Mouse (Mus musculus): ENCODE data around the gene Tbc1d30.
"Not testable (repeated sequence)": the region's sequence is repeated elsewhere in the genome, so short reads cannot be mapped to it uniquely, and the experiment has no call there.

Tbc1d30 gene

DNA sequence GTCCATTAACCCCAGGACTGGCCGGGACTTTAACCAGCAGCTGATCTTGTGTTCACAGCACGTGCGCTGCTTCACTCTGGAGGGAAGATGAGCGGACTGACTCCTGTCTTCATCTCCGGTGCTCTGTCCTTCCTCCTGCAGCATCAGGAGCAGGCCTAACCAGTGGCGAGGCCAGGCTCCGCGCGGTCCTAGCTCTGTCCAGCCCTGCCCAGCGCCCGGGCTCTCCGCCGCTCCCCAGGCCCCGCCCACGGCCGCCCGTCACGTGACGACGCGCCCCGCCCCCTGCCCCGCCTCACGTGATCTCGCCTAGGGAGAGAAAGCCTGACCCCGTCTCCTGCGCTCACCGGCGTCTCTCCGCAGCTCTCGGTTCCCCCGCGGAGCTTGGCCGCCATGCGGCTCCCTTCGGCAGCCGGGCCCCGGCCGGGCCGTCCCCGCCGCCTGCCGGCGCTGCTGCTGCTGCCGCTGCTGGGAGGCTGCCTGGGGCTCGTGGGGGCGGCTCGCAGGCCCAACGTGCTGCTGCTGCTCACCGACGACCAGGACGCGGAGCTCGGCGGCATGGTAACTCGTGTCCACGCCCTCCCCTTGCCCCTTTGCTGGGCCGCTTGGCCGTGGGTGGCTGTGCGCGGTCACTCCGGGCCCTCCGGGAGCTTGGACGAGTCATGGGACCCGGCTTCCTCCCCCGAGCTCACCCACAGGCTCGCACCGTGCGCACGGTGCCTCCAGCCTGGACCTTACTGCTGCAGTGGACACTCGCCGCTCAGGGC, 13.9 kb upstream of the Tbc1d30 start, which contains the start of gene Gns:
Gene Gns (plus strand): TSS at position 290 of the 764 bp plus-strand sequence.
- peak; percentile 91 to 92 for DNase-seq

DNA sequence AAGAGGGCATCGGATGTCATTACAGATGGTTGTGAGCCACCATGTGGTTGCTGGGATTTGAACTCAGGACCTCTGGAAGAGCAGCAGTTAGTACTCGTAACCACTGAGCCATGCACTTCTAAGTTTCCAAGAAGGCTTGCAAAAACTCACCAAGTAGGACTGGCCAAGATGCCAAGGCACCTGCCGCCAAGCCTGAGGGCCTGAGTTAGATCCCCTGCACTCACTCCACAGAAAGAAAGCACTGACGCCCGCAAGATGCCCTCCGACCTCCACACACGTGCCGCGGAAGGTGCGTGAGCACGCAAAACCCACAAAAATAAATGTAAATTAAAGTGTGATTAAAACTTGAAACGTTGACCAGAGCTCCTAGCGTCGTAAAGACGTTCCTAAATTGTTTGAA, 13.2 kb upstream of the Tbc1d30 start:
- DNase-seq, result no peak

DNA sequence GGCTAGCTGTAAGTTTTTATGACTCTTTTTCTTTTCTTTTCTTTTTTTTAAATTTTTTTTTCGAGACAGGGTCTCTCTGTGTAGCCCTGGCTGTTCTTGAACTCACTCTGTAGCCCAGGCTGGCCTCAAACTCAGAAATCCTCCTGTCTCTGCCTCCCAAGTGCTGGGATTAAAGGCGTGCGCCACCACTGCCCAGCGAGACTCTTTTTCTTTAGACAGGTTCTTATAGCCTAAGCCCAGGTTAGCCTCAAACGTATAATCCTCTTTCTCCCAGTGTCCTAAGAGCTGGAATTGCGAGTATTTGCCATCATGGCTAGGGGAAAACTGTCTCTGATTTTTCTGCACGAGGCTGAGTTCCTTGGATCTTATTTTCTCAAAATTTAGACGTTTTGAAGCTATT, 12.1 kb upstream of the Tbc1d30 start:
- DNase-seq, result no peak

DNA sequence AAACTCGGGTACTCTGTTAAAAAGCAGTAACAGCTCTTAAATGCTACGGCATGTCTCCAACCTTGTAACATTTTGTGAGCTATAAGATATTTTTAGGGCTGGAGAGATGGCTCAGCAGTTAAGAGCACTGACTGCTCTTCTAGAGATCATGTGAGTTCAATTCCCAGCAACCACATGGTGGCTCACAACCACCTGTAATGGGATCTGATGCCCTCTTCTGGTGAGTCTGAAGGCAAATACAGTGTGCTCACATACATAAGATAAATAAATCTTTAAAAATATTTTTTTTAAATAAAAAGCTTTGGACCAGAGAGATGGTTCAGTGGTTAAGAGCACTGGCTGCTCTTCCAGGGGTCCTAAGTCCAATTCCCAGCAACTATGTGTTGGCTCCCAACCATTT, 9.3 kb upstream of the Tbc1d30 start:
- no peak for DNase-seq

DNA sequence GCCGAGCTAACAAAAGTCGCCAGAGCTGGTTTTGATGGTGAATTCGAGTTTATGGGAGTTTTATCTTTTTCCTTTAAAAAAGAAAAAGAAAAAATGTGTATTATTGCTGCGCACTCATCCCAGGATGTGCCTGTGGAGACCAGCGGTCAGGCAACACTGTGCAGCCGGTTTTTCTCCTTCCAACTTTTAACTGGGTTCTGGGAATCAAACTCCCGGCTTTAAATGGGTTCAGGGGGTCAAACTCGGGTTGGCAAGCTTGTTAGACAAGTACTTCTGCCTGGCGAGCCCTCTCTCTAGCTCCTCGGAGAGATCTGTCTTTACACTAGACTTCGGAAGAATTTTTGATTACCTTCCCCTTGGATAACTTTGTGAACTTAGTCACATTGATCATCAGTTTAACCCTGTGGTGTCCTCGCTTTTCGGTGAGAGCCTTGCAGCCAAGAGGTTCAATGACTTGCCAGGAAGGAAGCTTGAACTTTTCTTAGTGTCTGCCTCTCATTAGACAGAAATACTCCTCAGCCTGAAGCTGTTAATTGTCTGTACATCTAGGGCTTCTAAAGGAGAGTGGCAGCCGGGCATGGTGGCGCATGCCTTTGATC, 713 bp upstream of the Tbc1d30 start:
- no peak for DNase-seq

DNA sequence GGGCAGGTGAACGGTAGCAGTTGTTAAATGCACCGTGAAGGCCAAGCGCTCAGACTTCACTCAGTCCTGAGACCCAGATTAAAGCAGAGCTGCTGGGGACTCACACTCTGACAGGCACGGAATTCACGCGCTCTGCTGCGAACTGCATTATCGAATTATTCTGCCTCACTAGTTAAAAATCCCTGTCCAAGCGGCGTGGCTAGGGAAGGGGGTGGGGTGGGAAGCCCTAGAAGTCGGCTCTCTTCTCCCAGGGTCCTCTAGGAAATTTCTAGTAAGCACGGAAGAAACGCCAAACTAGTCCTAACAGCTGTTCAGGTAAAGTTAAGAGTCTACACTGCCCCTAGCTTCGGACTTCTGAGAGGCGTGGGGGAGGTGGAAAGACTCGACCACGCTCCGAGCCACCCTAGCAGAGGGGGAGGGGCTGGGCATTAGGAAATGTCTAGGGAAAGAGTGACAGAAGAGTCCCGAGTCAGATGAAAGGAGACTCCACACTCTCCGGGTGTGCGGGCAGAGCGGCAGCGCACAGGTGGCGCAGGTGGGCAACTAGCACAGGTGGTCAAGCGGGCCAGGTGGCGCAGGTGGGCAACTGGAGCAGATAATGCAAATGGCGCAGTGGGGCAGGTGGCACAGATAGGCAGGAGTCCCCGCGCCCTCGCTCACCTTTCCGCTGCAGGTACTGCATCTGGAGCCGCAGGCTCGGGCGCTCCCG, 567 bp downstream of the Tbc1d30 start:
- peak in 1 of 2 experiments; percentile 46 for DNase-seq

- no peak for DNase-seq
These were observed 1.8 kb downstream of the Tbc1d30 start for GRCm38 (mm10) chr10:121349244-121349643.

DNA sequence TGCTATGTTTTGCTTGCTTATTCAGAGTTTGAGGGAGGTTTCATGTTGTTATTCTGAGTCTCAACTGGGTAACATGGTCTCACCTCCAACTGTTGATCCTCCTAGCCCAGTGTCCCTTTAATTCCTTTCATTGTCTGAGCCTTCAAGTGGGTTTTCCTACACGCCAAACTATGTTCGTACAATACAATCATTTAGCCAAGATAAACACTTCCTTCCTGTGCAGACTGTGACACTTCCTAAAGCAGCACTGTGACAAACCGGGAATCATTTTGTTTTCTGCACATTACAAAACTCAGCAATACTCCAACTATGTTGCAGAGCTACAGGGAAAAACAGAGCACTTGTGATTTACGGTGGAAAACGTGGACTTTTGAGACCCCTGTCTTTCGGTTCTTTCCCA, 7.2 kb downstream of the Tbc1d30 start:
- DNase-seq, result no peak

DNA sequence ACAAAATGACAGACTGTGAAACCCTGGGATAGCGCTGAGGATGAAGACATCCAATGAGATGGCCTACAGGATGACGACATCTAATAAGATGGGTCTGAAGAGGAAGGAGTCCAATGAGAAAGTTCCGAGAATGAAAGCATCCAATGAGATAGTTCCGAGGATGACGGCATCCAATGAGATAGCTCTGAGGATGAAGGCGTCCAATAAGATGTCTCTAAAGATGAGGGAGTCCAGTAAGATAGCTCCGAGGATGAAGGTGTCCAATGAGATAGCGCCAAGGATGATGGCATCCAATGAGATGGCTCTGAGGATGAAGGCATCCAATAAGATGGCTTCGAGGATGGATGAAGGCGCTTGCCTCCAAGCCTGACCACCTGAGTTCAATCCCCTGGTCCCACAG, 8.8 kb downstream of the Tbc1d30 start:
- DNase-seq, result no peak

GRCm38 (mm10) chr10:121340754-121341593, 10.1 kb downstream of the Tbc1d30 start:
- DNase-seq, result no peak

DNA sequence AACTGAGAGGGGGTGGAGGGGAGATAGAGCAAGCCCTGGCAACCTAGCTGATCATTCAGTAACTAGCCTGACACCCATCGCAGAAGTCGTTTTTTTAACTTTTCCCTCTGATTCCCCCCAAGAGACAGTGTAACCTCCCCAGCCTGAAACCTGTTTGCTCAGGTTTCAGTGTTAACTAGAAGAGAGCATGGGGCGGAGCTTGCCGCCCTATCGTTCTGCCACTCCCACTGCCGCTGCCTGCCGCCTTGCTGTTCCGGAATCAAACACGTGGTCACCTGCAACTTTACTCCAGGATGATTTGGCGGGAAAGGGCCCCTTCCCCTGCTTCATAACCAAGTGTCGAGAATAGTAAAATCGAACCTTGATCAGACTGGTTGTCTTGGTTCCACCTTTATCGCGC, 14.5 kb downstream of the Tbc1d30 start:
- not testable (repeated sequence) for DNase-seq

DNA sequence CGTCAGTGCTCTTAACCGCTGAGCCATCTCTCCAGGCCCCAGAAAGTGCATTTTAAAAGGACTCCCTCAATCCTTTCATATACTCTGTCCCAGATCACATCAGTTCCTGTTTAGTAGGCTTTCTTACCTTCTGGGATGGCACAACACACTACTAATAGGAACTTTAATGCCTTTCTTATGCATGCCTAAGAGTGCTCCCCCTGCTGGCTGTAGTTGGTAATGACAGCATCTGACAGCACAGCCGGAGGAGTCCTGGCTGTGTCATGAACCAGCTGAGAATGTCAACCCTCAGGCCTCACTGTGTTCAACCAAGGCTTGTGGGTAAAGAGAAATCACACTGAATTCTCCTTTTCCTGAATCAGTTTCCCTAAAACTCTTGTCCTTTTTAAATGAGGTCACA, 16.5 kb downstream of the Tbc1d30 start:
- DNase-seq, result peak; percentile 40 to 76

DNA sequence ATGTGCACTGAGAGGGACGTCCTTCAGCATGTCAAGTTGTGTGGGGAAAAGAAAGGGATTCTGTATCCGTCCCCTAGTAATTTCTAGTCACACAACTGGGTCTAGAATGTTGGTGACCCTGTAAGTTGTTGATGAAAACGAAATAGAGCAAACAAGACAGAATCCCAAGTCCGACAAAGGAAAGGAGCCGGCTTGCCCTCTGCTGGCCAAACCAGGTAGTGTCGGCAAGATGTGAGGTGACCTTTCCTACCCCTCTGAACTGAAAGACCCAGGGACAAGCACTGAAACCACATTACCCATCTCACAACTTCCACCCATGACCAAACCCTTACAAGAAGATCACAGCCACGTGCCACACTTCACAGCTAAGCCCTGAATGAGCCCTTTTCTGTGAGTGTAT, 20.1 kb downstream of the Tbc1d30 start:
- peak; percentile 63 to 84 for DNase-seq

GRCm38 (mm10) chr10:121329586-121329985, 21.5 kb downstream of the Tbc1d30 start:
- DNase-seq, result no peak

- DNase-seq, result no peak
These were observed 24.9 kb downstream of the Tbc1d30 start for GRCm38 (mm10) chr10:121326167-121326566.

DNA sequence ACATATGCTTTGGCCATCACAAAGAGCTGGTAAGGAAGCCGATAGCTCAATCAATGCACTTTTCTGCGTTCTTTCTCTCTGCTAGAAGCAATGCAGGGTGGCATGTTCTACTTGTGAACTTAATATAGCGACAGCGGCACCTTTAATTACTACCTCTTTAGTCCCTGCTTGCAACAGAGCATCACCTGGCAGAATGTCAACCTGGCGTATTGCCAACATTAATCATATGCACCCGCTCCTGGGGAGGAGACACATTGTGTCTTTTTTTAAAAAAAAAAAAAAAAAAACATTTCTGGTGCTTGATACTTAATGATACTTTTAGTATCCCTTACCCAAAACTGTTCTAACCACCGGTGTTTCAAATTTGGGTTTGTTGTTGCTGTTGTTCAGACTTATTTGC, 27.6 kb downstream of the Tbc1d30 start:
- no peak for DNase-seq

DNA sequence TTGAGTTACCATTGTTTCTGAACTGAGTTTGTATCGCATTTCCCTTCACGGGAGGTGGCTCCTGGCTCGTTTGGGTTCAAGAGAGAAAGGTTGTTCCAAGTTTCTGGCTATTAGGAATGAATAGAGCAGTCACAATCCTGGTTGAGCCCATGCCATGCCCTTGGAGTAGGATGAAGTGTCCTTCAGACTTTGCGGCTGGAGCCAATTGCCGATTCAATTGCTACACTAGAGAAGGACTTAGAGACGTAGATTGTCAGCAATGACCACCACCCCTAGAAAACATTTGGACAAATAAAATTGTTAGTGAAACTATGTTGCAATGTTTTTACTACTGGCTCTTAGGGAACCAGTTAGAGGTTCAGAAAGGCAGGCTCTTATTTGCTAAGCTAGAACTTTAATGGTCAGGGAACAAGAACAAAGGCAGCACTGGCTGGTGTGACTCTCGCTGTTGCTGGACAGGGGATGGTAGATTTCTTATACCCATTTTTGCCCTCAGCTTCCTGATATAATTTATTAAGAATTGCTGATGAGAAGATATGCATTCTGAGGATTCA, 32.6 kb downstream of the Tbc1d30 start:
- DNase-seq, result peak; percentile 43 to 70

DNA sequence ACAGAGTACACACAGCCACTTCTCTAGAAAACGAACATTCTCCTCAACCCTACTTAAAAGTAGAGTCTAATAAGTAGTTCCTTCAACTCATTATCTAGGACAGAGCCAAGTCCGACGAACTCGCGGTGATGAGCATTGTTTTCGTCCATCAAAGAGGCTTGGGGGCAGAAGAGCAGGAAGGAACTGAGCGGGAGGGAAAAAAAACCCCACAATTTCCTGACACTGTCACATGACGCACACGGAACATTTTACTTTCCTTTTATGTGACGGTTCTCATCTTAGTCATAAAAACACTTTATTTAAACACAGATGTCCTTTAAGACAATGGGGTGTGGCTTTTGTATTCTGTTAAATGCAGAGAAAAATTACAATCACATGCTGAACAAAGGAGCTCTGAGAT, 34.7 kb downstream of the Tbc1d30 start:
- no peak for DNase-seq

GRCm38 (mm10) chr10:121315321-121316283, 35.5 kb downstream of the Tbc1d30 start:
- no peak for DNase-seq

GRCm38 (mm10) chr10:121314186-121314585, 36.9 kb downstream of the Tbc1d30 start:
- no peak for DNase-seq

GRCm38 (mm10) chr10:121313049-121313448, 38.0 kb downstream of the Tbc1d30 start:
- DNase-seq, result no peak

Measured in lung, postnatal 4 days (tissue).